Mouse (Mus musculus) heart, embryonic 14.5 days (tissue): ENCODE measurements around the gene Smpd3. TPM values are rescaled to one million over a fixed set of nuclear protein-coding genes. Genes with fewer than 3 reads are reported as not detected.

ENCODE experiments used
- ATAC-seq: fragments of 200-750 bp; cut with Nextera tagmentation; 2 replicates; pipeline ENCODE4 v1.8.0; 2017; ENCODE audit warnings: low read depth, moderate TSS enrichment; ENCODE audit not compliant: insufficient number of reproducible peaks, insufficient read depth, low FRiP score
- H3K27ac ChIP-seq, 2 experiments: fragments of 200-500 bp in 1 of 2; fragments of 300-500 bp in 1 of 2; sonication (generic) in 1 of 2; replicated peaks in 1 of 2; 2 replicates each; pipeline ENCODE4 v1.5.1; 2012 to 2014; ENCODE audit warnings: low read depth in 2 of 2, low read length in 2 of 2, control low read depth in 1 of 2, mild to moderate bottlenecking in 1 of 2, mixed read lengths in 1 of 2; ENCODE audit not compliant: control insufficient read depth in 1 of 2, insufficient read depth in 1 of 2
- H3K27me3 ChIP-seq: fragments of 300-500 bp; sonication (generic); 2 replicates; pipeline ENCODE4 v1.6.1; 2014; ENCODE audit warnings: mild to moderate bottlenecking, low read length, control low read depth; ENCODE audit not compliant: control insufficient read depth, insufficient read depth
- H3K36me3 ChIP-seq: fragments of 300-500 bp; sonication (generic); 2 replicates; pipeline ENCODE4 v1.6.1; 2014; ENCODE audit warnings: mild to moderate bottlenecking, control low read depth, low read length, mixed read lengths; ENCODE audit not compliant: control insufficient read depth, insufficient read depth
- H3K4me1 ChIP-seq, 2 experiments: fragments of 200-500 bp in 1 of 2; fragments of 300-500 bp in 1 of 2; sonication (generic) in 1 of 2; 2 replicates each; pipeline ENCODE4 v1.6.1; 2012 to 2014; ENCODE audit warnings: low read length in 2 of 2, control low read depth in 1 of 2, mixed read lengths in 1 of 2; ENCODE audit not compliant: control insufficient read depth in 2 of 2, insufficient read depth in 2 of 2
- H3K4me2 ChIP-seq: fragments of 300-500 bp; sonication (generic); 2 replicates; pipeline ENCODE4 v1.6.1; 2014; ENCODE audit warnings: mild to moderate bottlenecking, low read length
- H3K4me3 ChIP-seq, 2 experiments: fragments of 200-500 bp in 1 of 2; fragments of 300-500 bp in 1 of 2; sonication (generic) in 1 of 2; 2 replicates each; pipeline ENCODE4 v1.5.1; 2012 to 2014; ENCODE audit warnings: low read length in 2 of 2, mild to moderate bottlenecking in 2 of 2, control low read depth in 1 of 2, low read depth in 1 of 2, moderate library complexity in 1 of 2; ENCODE audit not compliant: control insufficient read depth in 1 of 2, insufficient read depth in 1 of 2
- H3K9ac ChIP-seq: fragments of 300-500 bp; sonication (generic); 2 replicates; pipeline ENCODE4 v1.6.1; 2014; ENCODE audit warnings: mild to moderate bottlenecking, low read length
- H3K9me3 ChIP-seq: fragments of 300-500 bp; sonication (generic); 2 replicates; pipeline ENCODE4 v1.6.1; 2016; ENCODE audit warnings: low read length, control low read depth; ENCODE audit not compliant: control insufficient read depth
- WGBS: fragments of 180-500 bp; shearing (Covaris S2); extraction: QIAGEN DNeasy Blood & Tissue Kit; methylation state at CpG from one replicate; pipeline ENCODE4 v1.1.7; 2014; 5-methylcytosine and 5-hydroxymethylcytosine counted together
- polyA plus RNA-seq: library from polyadenylated mRNA; unstranded; fragments of >200 nt; fragmentation: Nextera tagmentation; extraction: Ambion mirVana; gene quantifications from 2 replicates; pipeline ENCODE4 v1.2.1, GENCODE M21; 2014

The Smpd3 gene
- polyA plus RNA-seq, 1 experiment from 2014 or later, result 1.9 TPM

- no peak overlapping the region for H3K4me2 ChIP-seq
- no peaks in the 10 kb centered on the region for H3K27me3 ChIP-seq
- H3K36me3 ChIP-seq, result no peaks in the 10 kb centered on the region
- H3K9ac ChIP-seq, result no peak overlapping the region
- no peak for ATAC-seq
- H3K4me3 ChIP-seq, result no peak overlapping the region
- no peaks in the 10 kb centered on the region for H3K9me3 ChIP-seq
- peaks cover 5 to 6% of the 10 kb centered on the region in 2 experiments; a peak in 3 of 4 replicates for H3K4me1 ChIP-seq
- 89% methylated on average over 3 of the region's 3 CpGs for WGBS
- H3K27ac ChIP-seq, result no peak overlapping the region
Observed at GRCm38 (mm10) chr8:106305301-106305700, 32.5 kb downstream of the Smpd3 start.

DNA sequence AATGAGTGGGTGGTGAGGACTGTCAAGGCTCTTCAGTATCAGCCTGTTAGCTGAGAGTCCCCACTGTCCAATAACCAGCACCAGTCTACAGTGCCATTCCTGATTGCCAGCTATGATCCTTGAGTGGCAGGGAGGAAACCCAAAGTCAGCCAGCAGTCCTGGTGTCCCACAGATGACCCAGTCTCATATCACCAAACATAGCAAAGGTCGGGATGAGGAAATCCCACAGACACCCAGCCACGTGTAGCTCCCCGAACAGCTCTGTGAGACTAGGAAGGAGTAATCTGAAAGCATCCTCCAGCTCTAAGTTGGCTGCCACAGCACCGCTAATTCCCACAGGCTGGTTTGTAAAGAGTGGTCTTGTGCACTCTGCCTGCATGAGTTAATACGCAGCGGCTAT, 33.5 kb downstream of the Smpd3 start:
- H3K36me3 ChIP-seq, result no peaks in the 10 kb centered on the region
- no peak overlapping the region for H3K4me3 ChIP-seq
- no peaks in the 10 kb centered on the region for H3K9me3 ChIP-seq
- ATAC-seq, result no peak
- H3K4me1 ChIP-seq, result peaks cover 5 to 6% of the 10 kb centered on the region in 2 experiments; a peak in 3 of 4 replicates
- no peak overlapping the region for H3K9ac ChIP-seq
- 60% methylated on average over 6 of the region's 6 CpGs for WGBS
- H3K4me2 ChIP-seq, result no peak overlapping the region
- H3K27ac ChIP-seq, result no peak overlapping the region
- H3K27me3 ChIP-seq, result no peaks in the 10 kb centered on the region

GRCm38 (mm10) chr8:106300739-106301715, 36.8 kb downstream of the Smpd3 start:
- no peak overlapping the region for H3K4me3 ChIP-seq
- ATAC-seq, result no peak
- peaks cover 6% of the 10 kb centered on the region in 2 experiments for H3K4me1 ChIP-seq
- H3K27me3 ChIP-seq, result no peaks in the 10 kb centered on the region
- no peak overlapping the region for H3K9ac ChIP-seq
- no peak overlapping the region for H3K4me2 ChIP-seq
- WGBS, result 61% methylated on average over 9 of the region's 9 CpGs
- H3K9me3 ChIP-seq, result no peaks in the 10 kb centered on the region
- no peaks in the 10 kb centered on the region for H3K36me3 ChIP-seq
- H3K27ac ChIP-seq, result peak overlapping the region in 1 of 2 experiments; percentile 19; a peak in 1 of 4 replicates

DNA sequence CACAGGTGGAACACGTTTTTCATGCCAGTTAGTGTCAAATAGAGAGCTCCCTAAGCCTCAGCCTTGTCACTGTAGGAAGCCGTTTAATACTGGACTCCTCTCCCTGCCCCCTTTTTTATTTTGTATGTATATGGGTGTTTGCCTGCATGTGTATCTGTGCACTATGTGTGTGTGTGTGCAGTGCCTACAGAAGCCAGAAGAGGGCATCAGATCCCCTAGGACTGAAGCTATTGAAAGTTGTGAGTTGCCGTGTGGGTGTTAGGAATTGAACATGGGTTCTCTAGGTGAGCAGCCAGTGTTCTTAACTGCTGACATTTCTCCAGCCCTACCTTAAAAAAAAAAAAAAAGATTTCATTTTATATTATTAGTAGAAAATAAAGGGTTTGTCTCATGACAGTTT, 38.1 kb downstream of the Smpd3 start:
- H3K4me2 ChIP-seq, result no peak overlapping the region
- no peaks in the 10 kb centered on the region for H3K27me3 ChIP-seq
- no peak overlapping the region for H3K9ac ChIP-seq
- WGBS, result 89% methylated on average over 3 of the region's 3 CpGs
- H3K27ac ChIP-seq, result no peak overlapping the region
- H3K4me1 ChIP-seq, result peaks cover 6% of the 10 kb centered on the region in 2 experiments
- H3K36me3 ChIP-seq, result no peaks in the 10 kb centered on the region
- no peak overlapping the region for H3K4me3 ChIP-seq
- H3K9me3 ChIP-seq, result no peaks in the 10 kb centered on the region
- no peak for ATAC-seq

DNA sequence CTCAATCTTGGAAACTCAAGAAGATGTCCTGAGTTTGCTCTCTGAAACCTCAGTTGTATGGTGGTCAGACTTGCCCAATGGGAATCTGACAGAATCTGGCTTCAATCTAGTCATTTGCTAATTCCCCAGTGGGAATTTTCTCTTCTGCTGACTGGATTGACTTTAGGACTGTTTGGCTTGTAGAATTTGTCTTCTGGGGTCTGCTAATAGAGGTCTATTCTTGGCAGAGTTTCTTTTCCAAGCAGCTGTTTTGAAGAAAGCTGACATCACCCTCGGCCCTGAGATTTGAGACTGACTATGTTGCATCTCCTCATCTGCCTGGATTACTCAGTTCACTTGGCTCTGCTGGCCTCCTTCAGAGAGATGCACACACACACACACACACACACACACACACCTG, 38.9 kb downstream of the Smpd3 start:
- no peak overlapping the region for H3K4me2 ChIP-seq
- H3K27ac ChIP-seq, result peak overlapping the region; percentile 57 to 62; a peak in 3 of 4 replicates
- H3K4me3 ChIP-seq, result no peak overlapping the region
- H3K9me3 ChIP-seq, result no peaks in the 10 kb centered on the region
- H3K4me1 ChIP-seq, result peaks cover 5 to 6% of the 10 kb centered on the region in 2 experiments
- H3K36me3 ChIP-seq, result no peaks in the 10 kb centered on the region
- H3K27me3 ChIP-seq, result no peaks in the 10 kb centered on the region
- 54% methylated on average over 1 of the region's 1 CpGs for WGBS
- no peak overlapping the region for H3K9ac ChIP-seq
- no peak for ATAC-seq

DNA sequence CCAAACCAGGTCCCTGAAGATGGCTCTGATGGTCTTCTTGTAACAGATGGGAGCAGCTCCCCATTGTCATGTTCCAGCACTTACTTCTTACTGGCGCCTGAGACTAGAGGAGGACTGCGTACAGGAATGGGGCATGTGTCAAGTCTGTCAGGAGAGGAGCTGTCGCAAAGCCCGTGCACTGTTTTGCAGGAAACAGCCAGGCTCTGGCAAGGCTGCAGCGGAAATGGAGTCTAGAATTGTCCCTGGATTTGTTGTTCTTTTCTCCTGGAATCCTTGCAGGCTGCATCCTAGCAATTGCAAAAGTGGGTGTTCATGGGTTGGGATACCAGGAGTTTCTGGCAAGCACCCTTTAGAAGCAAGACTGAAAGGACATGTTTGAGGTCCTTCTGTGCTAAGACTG, 39.5 kb downstream of the Smpd3 start:
- Histone ChIP-seq H3K9ac (no peak overlapping the region), H3K9me3 (no peaks in the 10 kb centered on the region), H3K27ac (peak overlapping the region; percentile 57 to 62; a peak in 3 of 4 replicates), H3K4me1 (peaks cover 5 to 6% of the 10 kb centered on the region in 2 experiments), H3K4me2 (no peak overlapping the region), H3K4me3 (no peak overlapping the region), H3K27me3 (no peaks in the 10 kb centered on the region), H3K36me3 (no peaks in the 10 kb centered on the region)
- ATAC-seq, result no peak
- 33% methylated on average over 5 of the region's 5 CpGs for WGBS

- Histone ChIP-seq H3K36me3 (no peaks in the 10 kb centered on the region), H3K9me3 (no peaks in the 10 kb centered on the region), H3K27me3 (no peaks in the 10 kb centered on the region), H3K27ac (no peak overlapping the region), H3K9ac (no peak overlapping the region), H3K4me2 (no peak overlapping the region), H3K4me1 (no peaks in the 10 kb centered on the region), H3K4me3 (no peak overlapping the region)
- WGBS, result 77% methylated on average over 20 of the region's 20 CpGs
- no peak for ATAC-seq
Observed at GRCm38 (mm10) chr8:106292484-106293396, 45.0 kb downstream of the Smpd3 start.
